Mouse (Mus musculus) liver, postnatal 0 days (tissue): ENCODE data around the gene Ubl7. TPM values are rescaled to one million over a fixed set of nuclear protein-coding genes. Genes with fewer than 3 reads are reported as not detected.

Experiments
- ATAC-seq: fragments of 200-750 bp; cut with Nextera tagmentation; 2 replicates; pipeline ENCODE4 v1.8.0; 2017; ENCODE audit warnings: mild to moderate bottlenecking, moderate library complexity
- DNase-seq: peaks from one replicate; pipeline ENCODE4 v3.0.0-alpha.2; 2016
- H3K27ac ChIP-seq: fragments of 300-500 bp; sonication (generic); 2 replicates; pipeline ENCODE4 v1.5.1; 2014; ENCODE audit warnings: antibody characterized with exemption, moderate library complexity, mild to moderate bottlenecking, low read depth
- H3K27me3 ChIP-seq: fragments of 300-500 bp; sonication (generic); 2 replicates; pipeline ENCODE4 v1.6.1; 2014; ENCODE audit warnings: low read length, control low read depth, mixed read lengths; ENCODE audit not compliant: insufficient read depth
- H3K36me3 ChIP-seq: fragments of 300-500 bp; sonication (generic); replicated peaks from 2 replicates; pipeline ENCODE4 v1.6.1; 2014; ENCODE audit warnings: mild to moderate bottlenecking, control low read depth, low read length, moderate library complexity, mixed read lengths; ENCODE audit not compliant: insufficient read depth
- H3K4me1 ChIP-seq: fragments of 300-500 bp; sonication (generic); 2 replicates; pipeline ENCODE4 v1.6.1; 2014; ENCODE audit warnings: antibody characterized with exemption, mild to moderate bottlenecking, control low read depth; ENCODE audit not compliant: insufficient read depth
- H3K4me2 ChIP-seq: fragments of 300-500 bp; sonication (generic); 2 replicates; pipeline ENCODE4 v1.6.1; 2014; ENCODE audit warnings: low read depth, mild to moderate bottlenecking, low read length, moderate library complexity, mixed read lengths
- H3K4me3 ChIP-seq: fragments of 300-500 bp; sonication (generic); 2 replicates; pipeline ENCODE4 v1.5.1; 2014; ENCODE audit warnings: low read depth, low read length
- H3K9ac ChIP-seq: fragments of 300-500 bp; sonication (generic); replicated peaks from 2 replicates; pipeline ENCODE4 v1.6.1; 2014; ENCODE audit warnings: mild to moderate bottlenecking, moderate library complexity
- H3K9me3 ChIP-seq: fragments of 300-500 bp; sonication (generic); 2 replicates; pipeline ENCODE4 v1.6.1; 2016; ENCODE audit warnings: mild to moderate bottlenecking, control low read depth, low read length, mixed read lengths
- CTCF ChIP-seq: sonication (generic); IDR thresholded peaks from 2 replicates; pipeline ENCODE4 v1.5.1; 2016; ENCODE audit warnings: antibody characterized with exemption, low read depth
- EP300 ChIP-seq: IDR thresholded peaks from 2 replicates; pipeline ENCODE4 v1.6.1; 2016; ENCODE audit warnings: antibody characterized with exemption, low read depth, mild to moderate bottlenecking
- WGBS: fragments of 180-500 bp; shearing (Covaris S2); extraction: QIAGEN DNeasy Blood & Tissue Kit; methylation state at CpG from one replicate; pipeline ENCODE4 v1.1.7; 2014; ENCODE audit not compliant: insufficient replicate concordance; 5-methylcytosine and 5-hydroxymethylcytosine counted together
- polyA plus RNA-seq: library from polyadenylated mRNA; unstranded; fragments of >200 nt; fragmentation: Nextera tagmentation; extraction: Ambion mirVana; gene quantifications from 2 replicates; pipeline ENCODE4 v1.2.1, GENCODE M21; 2015

Ubl7 gene
- 51.2 and 51.4 TPM in 2 replicates for polyA plus RNA-seq

- H3K4me1 ChIP-seq = peaks cover 9% of the 10 kb centered on the region
- ATAC-seq (peak; percentile 99), DNase-seq (peak; percentile 92)
- H3K9me3 ChIP-seq = no peaks in the 10 kb centered on the region
- peak within 1 kb of the TSS; percentile 83 for H3K27ac ChIP-seq
- H3K4me2 ChIP-seq = peak within 1 kb of the TSS; percentile 96
- no peaks in the 10 kb centered on the region for H3K27me3 ChIP-seq
- H3K4me3 ChIP-seq = peak within 1 kb of the TSS; percentile 58
- H3K36me3 ChIP-seq = peaks cover 12% of the 10 kb centered on the region
- peak within 1 kb of the TSS; percentile 75 for H3K9ac ChIP-seq
- TF ChIP-seq EP300 (peak; percentile 47; the same call in 1 of the 2 replicates), CTCF (no peak)
- WGBS = 2% methylated on average over 47 of the region's 47 CpGs
These were observed at the start of gene Ubl7 for GRCm38 (mm10) chr9:57910254-57911160. Ubl7 (plus strand) TSS chr9:57910979.

GRCm38 (mm10) chr9:57861951-57862471, 48.8 kb upstream of the Ubl7 start:
- ATAC-seq = peak; percentile 43; the same call in 1 of the 2 replicates
- H3K9me3 ChIP-seq = no peaks in the 10 kb centered on the region
- H3K27ac ChIP-seq = no peak overlapping the region
- H3K9ac ChIP-seq = no peak overlapping the region
- peak; percentile 61 for DNase-seq
- H3K4me2 ChIP-seq = no peak overlapping the region
- WGBS = 44% methylated on average over 9 of the region's 9 CpGs
- TF ChIP-seq CTCF (peak; percentile 82), EP300 (no peak)
- 0 out of 2 replicates have a peak, but pooled peaks cover 2% of the 10 kb centered on the region for H3K27me3 ChIP-seq
- H3K4me1 ChIP-seq = no peaks in the 10 kb centered on the region
- H3K4me3 ChIP-seq = no peak overlapping the region
- no peaks in the 10 kb centered on the region for H3K36me3 ChIP-seq

GRCm38 (mm10) chr9:57864336-57864735, 46.4 kb upstream of the Ubl7 start:
- Histone ChIP-seq H3K4me1 (no peaks in the 10 kb centered on the region), H3K4me2 (no peak overlapping the region), H3K4me3 (no peak overlapping the region), H3K36me3 (no peaks in the 10 kb centered on the region), H3K9ac (no peak overlapping the region), H3K27me3 (0 out of 2 replicates have a peak, but pooled peaks cover 2% of the 10 kb centered on the region), H3K9me3 (no peaks in the 10 kb centered on the region), H3K27ac (no peak overlapping the region)
- no peak for DNase-seq
- TF ChIP-seq EP300 (no peak), CTCF (no peak)
- no peak for ATAC-seq

GRCm38 (mm10) chr9:57866530-57866929, 44.2 kb upstream of the Ubl7 start:
- H3K9ac ChIP-seq = no peak overlapping the region
- no peaks in the 10 kb centered on the region for H3K4me1 ChIP-seq
- DNase-seq = no peak
- no peak overlapping the region for H3K4me2 ChIP-seq
- 66% methylated on average over 7 of the region's 7 CpGs for WGBS
- ATAC-seq = no peak
- H3K9me3 ChIP-seq = no peaks in the 10 kb centered on the region
- no peak overlapping the region for H3K27ac ChIP-seq
- no peak overlapping the region for H3K4me3 ChIP-seq
- no peaks in the 10 kb centered on the region for H3K27me3 ChIP-seq
- TF ChIP-seq CTCF = no peak
- TF ChIP-seq EP300 = no peak
- no peaks in the 10 kb centered on the region for H3K36me3 ChIP-seq

- Histone ChIP-seq H3K4me2 (no peak overlapping the region), H3K27ac (no peak overlapping the region), H3K27me3 (no peaks in the 10 kb centered on the region), H3K9ac (no peak overlapping the region), H3K9me3 (no peaks in the 10 kb centered on the region), H3K4me1 (no peaks in the 10 kb centered on the region), H3K4me3 (no peak overlapping the region), H3K36me3 (no peaks in the 10 kb centered on the region)
- ATAC-seq (no peak), DNase-seq (no peak)
- TF ChIP-seq EP300 (no peak), CTCF (no peak)
- 84% methylated on average over 4 of the region's 4 CpGs for WGBS
These were observed 43.5 kb upstream of the Ubl7 start for GRCm38 (mm10) chr9:57867236-57867635.

- H3K9ac ChIP-seq = no peak overlapping the region
- no peak overlapping the region for H3K27ac ChIP-seq
- DNase-seq = no peak
- H3K9me3 ChIP-seq = no peaks in the 10 kb centered on the region
- no peaks in the 10 kb centered on the region for H3K27me3 ChIP-seq
- no peak overlapping the region for H3K4me2 ChIP-seq
- TF ChIP-seq EP300 = no peak
- TF ChIP-seq CTCF = no peak
- no peak overlapping the region for H3K4me3 ChIP-seq
- ATAC-seq = no peak
- WGBS = 90% methylated on average over 5 of the region's 5 CpGs
- no peaks in the 10 kb centered on the region for H3K4me1 ChIP-seq
- H3K36me3 ChIP-seq = no peaks in the 10 kb centered on the region
These were observed 42.9 kb upstream of the Ubl7 start for GRCm38 (mm10) chr9:57867880-57868279.
